Mouse (Mus musculus) layer of hippocampus, adult 2 months (tissue): Measurements from ENCODE around the gene Cacna2d2. TPM values are rescaled to one million over a fixed set of nuclear protein-coding genes. Genes with fewer than 3 reads are reported as not detected.
"Not testable (repeated sequence)": the region's sequence is repeated elsewhere in the genome, so short reads cannot be mapped to it uniquely, and the experiment has no call there.

Source experiments
- DNase-seq, 2 experiments: peaks; one replicate each; pipeline ENCODE4 v3.0.0; 2022; ENCODE audit warnings: low spot score in 2 of 2
- H3K27ac ChIP-seq: fragments of 200-600 bp; 2 replicates; pipeline ENCODE4 v1.8.1; 2022
- H3K4me3 ChIP-seq: fragments of 200-600 bp; 2 replicates; pipeline ENCODE4 v1.8.1; 2022; ENCODE audit warnings: mild to moderate bottlenecking
- CTCF ChIP-seq: fragments of 200-600 bp; conservative IDR thresholded peaks from 2 replicates; pipeline ENCODE4 v1.8.1; 2022; ENCODE audit warnings: antibody characterized with exemption, mild to moderate bottlenecking, moderate library complexity
- total RNA-seq, 2 experiments: library from RNA; stranded (reverse); gene quantifications; 2 replicates each; pipeline ENCODE4 v1.2.3; 2021

The Cacna2d2 gene
- total RNA-seq, 2 experiments from 2014 or later, result 18.1 to 19.3 TPM

DNA sequence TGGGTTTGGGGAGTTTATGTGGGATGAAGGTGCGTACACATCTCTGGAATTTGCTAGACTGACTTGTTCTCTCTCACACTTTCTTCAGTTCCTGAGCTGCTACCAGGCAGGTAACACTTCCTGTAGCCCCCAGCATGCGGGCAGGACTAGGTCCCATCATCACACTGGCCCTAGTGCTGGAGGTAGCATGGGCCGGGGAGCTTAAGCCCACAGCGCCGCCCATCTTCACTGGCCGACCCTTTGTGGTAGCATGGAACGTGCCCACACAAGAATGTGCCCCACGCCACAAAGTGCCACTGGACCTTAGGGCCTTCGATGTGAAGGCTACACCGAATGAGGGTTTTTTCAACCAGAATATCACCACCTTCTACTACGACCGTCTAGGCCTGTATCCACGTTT, 170.6 kb downstream of the Cacna2d2 start:
- DNase-seq, result no peak
- no peak for TF ChIP-seq CTCF
- peak overlapping the region; percentile 91 for H3K4me3 ChIP-seq
- no peak overlapping the region; the same call in 1 of the 2 replicates for H3K27ac ChIP-seq

DNA sequence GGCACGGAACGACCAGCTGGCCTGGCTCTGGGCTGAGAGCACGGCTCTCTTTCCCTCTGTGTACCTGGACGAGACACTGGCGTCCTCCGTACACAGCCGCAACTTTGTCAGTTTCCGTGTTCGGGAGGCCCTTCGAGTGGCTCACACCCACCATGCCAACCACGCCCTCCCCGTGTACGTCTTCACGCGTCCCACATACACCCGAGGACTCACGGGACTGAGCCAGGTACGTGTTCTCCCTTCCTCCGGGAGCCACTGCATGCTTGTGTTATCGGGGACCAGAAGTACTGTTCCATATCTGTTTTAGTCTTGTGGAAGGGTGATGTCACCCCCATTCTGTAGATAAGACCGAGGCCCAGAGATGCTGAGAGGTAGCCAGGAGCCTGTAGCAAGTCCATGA, 171.4 kb downstream of the Cacna2d2 start:
- H3K4me3 ChIP-seq, result no peak overlapping the region; the same call in 1 of the 2 replicates

DNA sequence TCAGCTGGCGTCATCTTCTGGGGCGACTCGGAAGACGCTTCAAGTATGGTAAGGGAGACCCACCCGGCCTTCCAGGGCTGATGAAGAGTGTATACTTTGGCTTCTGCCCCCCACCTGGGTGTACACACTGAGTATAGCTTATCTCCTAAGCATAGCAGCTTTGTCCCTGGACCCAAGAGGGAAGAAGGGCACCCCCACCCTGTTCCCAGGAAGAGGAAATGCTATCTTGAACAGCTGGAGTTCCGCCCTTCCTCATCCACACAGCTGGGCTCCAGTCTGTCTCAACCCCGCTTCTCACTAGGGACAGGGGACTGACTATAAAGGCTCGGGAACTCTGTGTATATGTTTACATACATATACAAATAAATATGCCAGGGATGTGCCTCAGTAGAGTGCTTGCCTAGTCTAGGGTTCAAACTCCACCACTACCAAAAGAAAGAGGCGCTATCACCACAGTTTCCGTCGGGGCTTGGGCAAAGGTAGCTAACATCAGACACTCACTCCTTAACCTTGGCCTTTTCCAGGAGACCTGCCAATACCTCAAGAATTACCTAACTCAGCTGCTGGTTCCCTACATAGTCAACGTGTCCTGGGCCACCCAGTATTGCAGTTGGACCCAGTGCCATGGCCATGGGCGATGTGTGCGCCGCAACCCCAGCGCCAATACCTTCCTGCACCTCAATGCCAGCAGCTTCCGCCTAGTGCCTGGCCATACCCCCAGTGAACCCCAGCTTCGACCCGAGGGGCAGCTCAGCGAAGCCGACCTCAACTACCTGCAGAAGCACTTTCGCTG, 172.3 kb downstream of the Cacna2d2 start:
- DNase-seq, result no peak
- TF ChIP-seq CTCF, result no peak
- no peak overlapping the region for H3K27ac ChIP-seq
- no peak overlapping the region for H3K4me3 ChIP-seq

More for the DNA sequence above, 171.4 kb downstream of the Cacna2d2 start:
- DNase-seq, result no peak
- no peak for TF ChIP-seq CTCF
- H3K27ac ChIP-seq, result no peak overlapping the region

DNA sequence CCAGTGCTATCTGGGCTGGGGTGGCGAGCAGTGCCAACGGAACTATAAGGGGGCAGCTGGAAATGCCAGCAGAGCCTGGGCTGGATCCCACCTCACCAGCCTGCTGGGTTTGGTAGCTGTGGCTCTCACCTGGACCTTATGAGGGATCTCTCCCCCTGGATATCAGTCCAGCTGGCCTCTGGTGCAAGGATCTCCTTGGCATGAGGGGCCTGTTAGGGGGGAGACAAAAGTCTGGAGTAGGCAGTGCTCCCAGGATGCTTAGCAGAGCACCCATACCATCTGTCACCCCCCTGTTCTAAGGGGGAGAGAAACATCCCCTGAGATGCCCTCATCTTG, 172.9 kb downstream of the Cacna2d2 start:
- TF ChIP-seq CTCF, result no peak
- no peak for DNase-seq
- Histone ChIP-seq H3K4me3 (no peak overlapping the region), H3K27ac (no peak overlapping the region)

DNA sequence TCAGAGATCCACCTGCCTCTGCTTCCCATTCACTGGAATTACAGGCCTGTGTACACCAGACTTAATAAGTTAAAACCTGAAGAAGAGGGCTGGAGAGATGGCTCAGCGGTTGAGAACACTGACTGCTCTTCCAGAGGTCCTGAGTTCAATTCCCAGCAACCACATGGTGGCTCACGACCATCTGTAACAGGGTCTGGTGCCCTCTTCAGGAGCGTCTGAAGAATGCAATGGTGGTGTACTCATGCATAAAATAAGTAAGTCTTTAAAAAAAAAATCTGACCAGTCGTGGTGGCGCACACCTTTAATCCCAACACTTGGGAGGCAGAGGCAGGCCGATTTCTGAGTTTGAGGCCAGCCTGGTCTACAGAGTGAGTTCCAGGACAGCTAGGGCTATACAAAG, 174.4 kb downstream of the Cacna2d2 start:
- DNase-seq, H3K4me3 ChIP-seq, H3K27ac ChIP-seq: not testable (repeated sequence)
- peak; percentile 56 for TF ChIP-seq CTCF

DNA sequence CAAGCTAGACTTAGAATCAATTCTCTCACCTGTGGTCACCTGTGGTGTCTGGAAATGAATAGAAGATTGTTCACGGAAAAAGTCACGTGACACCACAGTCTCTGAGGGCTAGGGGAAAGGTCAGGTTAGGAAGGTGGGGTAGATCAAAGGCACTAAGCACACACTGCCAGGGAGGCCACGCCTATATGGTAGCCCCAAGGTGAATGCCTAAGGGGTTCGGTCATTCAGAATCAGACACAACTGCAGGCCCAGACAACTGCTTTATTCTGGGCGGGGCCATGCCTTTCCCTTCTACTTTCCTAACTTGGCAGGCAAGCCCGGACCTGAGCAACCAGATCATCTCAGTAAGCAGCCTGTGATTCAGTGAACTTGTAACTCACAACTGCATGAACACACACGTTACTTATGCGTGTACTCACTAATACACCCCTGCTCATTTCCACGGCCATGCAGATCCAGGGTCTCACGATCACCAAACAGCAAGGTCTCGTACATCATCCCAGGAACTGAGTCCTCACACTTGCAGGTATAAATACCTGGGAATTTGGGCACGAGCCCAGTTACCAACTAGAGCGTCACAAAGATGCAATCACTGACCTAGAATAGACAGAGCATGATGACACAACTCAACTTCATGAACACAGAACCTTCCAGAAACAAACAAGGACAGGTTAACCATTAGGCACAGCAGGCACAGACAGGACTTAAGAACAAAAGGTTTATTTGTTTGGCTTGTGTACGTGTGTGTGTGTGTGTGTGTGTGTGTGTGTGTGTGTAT, 176.4 kb downstream of the Cacna2d2 start:
- H3K27ac ChIP-seq, result no peak overlapping the region
- no peak overlapping the region for H3K4me3 ChIP-seq
- DNase-seq, result no peak
- TF ChIP-seq CTCF, result no peak

DNA sequence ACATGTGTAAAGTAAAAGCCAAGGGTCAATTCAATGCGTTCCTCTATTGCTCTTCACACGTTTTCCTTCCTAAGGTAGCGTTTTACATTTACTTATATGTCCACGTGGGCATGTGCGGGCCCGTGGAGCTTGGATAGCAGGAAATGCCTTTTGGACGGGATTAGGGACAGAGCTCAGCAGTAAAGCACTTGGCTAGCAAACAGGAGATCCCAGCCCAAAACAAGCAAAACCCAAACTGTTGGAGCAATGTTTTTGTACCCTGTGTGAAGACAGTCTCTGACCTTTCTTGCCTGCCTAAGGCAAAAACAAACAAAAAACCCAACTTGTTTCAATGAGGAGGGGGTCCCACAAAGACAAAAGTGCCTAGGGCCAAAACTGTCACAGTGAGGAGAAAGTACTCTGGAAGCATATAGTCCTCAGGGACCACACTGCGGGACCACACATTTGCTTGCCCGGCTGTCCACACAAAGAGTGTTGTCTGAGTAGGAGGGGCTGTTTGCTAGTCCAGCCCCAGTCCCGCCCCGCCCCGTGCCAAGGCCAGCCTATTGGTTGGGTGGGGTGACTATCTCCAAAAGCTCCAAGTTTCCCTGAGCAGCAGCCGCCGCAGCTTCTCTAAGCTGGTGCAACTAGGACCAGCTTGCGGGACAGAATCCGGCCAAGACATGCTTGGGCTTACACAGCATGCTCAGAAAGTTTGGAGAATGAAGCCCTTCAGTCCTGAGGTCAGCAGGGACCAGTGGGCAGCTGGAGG, 177.1 kb downstream of the Cacna2d2 start, which contains the start of gene Hyal1:
Gene Hyal1, plus strand, starts transcription at position 571 of the 751 bp plus-strand sequence.
- DNase-seq, result peak; percentile 47 to 58
- Histone ChIP-seq H3K27ac (peak within 1 kb of the TSS; percentile 76), H3K4me3 (peak within 1 kb of the TSS; percentile 47)
- TF ChIP-seq CTCF, result no peak

DNA sequence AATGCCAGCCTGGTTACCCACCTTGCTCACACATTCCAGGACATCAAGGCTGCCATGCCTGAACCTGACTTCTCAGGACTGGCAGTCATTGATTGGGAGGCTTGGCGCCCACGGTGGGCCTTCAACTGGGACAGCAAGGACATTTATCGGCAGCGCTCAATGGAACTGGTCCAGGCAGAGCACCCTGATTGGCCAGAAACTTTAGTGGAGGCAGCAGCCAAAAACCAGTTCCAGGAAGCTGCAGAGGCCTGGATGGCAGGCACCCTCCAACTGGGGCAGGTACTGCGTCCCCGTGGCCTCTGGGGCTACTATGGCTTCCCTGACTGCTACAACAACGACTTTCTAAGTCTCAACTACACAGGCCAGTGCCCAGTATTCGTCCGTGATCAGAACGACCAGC, 178.5 kb downstream of the Cacna2d2 start:
- H3K4me3 ChIP-seq, result no peak overlapping the region
- no peak for DNase-seq
- TF ChIP-seq CTCF, result no peak

DNA sequence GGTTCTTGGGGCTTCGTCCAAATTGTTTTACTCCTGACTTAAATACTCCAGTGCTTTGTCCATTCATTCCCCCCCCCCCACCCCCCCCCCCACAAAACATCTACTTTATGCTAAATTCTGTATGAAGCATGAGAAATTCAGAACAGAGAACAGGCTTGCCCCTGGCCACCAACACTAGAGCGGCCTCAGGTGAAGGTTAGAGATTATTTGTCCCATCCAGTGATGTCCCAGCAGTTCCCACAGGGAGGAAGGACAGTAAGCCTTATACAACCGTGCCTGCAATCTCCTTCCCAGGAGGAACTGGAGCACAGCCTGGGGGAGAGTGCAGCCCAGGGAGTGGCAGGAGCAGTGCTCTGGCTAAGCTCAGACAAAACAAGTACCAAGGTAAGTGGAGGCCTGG, 179.2 kb downstream of the Cacna2d2 start, which contains the start of gene Naa80:
Gene Naa80, plus strand, starts transcription at position 301 of the 400 bp plus-strand sequence.
- no peak within 1 kb of the TSS for H3K4me3 ChIP-seq
- no peak for DNase-seq
- H3K27ac ChIP-seq, result peak within 1 kb of the TSS; percentile 92
- no peak for TF ChIP-seq CTCF

More for the DNA sequence above, 178.5 kb downstream of the Cacna2d2 start:
- H3K27ac ChIP-seq, result peak overlapping the region; percentile 15; the same call in 1 of the 2 replicates

Other genes starting within 250 kb of the Cacna2d2 start
- 100 to 1,000 TPM; 111 to 112 TPM for gene Dock3, start 167.7 kb upstream of the Cacna2d2 start, total RNA-seq
- 1 to 10 TPM; 2.2 to 2.3 TPM for gene Mapkapk3, start 109.7 kb upstream of the Cacna2d2 start, total RNA-seq
- gene Cish, start 103.6 kb upstream of the Cacna2d2 start, total RNA-seq, result 1 to 10 TPM; 3.0 to 3.7 TPM
- 10 to 100 TPM; 15.9 to 21.4 TPM for gene Hemk1, start 61.3 kb upstream of the Cacna2d2 start, total RNA-seq
- 1 to 10 TPM; 2.5 to 2.9 TPM for gene 6430571L13Rik, start 59.0 kb upstream of the Cacna2d2 start, total RNA-seq
- 10 to 100 TPM; 35.8 to 41.0 TPM for gene Tmem115, start 134.3 kb downstream of the Cacna2d2 start, total RNA-seq
- gene Cyb561d2, start 142.6 kb downstream of the Cacna2d2 start, total RNA-seq, result 10 to 100 TPM; 13.8 to 15.3 TPM
- gene Nprl2, start 142.6 kb downstream of the Cacna2d2 start, total RNA-seq, result 10 to 100 TPM; 44.2 to 45.2 TPM
- 1 to 10 TPM; 4.7 to 5.7 TPM for gene Zmynd10, start 147.7 kb downstream of the Cacna2d2 start, total RNA-seq
- 10 to 100 TPM; 16.2 to 17.6 TPM for gene Rassf1, start 151.9 kb downstream of the Cacna2d2 start, total RNA-seq
- gene Tusc2, start 163.6 kb downstream of the Cacna2d2 start, total RNA-seq, result 10 to 100 TPM; 77.2 to 83.1 TPM
- 10 to 100 TPM; 11.5 to 16.9 TPM for gene Hyal2, start 168.3 kb downstream of the Cacna2d2 start, total RNA-seq
- 1 to 10 TPM; 6.9 to 7.6 TPM for gene Hyal1, start 177.3 kb downstream of the Cacna2d2 start, total RNA-seq
- 10 to 100 TPM; 10.9 to 12.6 TPM for gene Naa80, start 179.3 kb downstream of the Cacna2d2 start, total RNA-seq
- gene Hyal3, start 181.2 kb downstream of the Cacna2d2 start, total RNA-seq, result 1 to 10 TPM; 2.0 to 2.1 TPM
- 10 to 100 TPM; 13.7 to 15.2 TPM for gene Ifrd2, start 188.0 kb downstream of the Cacna2d2 start, total RNA-seq
- gene Sema3b, start 209.6 kb downstream of the Cacna2d2 start, total RNA-seq, result 1 to 10 TPM; 1.9 to 2.2 TPM
- 100 to 1,000 TPM; 208 to 222 TPM for gene Gnai2, start 235.8 kb downstream of the Cacna2d2 start, total RNA-seq